Mouse (Mus musculus): ENCODE results near the gene Exoc2. TPM values are rescaled to one million over a fixed set of nuclear protein-coding genes. Genes with fewer than 3 reads are reported as not detected.

Gene Exoc2
- polyA plus RNA-seq, 1 experiment from 2014 or later: 44.7 TPM

DNA sequence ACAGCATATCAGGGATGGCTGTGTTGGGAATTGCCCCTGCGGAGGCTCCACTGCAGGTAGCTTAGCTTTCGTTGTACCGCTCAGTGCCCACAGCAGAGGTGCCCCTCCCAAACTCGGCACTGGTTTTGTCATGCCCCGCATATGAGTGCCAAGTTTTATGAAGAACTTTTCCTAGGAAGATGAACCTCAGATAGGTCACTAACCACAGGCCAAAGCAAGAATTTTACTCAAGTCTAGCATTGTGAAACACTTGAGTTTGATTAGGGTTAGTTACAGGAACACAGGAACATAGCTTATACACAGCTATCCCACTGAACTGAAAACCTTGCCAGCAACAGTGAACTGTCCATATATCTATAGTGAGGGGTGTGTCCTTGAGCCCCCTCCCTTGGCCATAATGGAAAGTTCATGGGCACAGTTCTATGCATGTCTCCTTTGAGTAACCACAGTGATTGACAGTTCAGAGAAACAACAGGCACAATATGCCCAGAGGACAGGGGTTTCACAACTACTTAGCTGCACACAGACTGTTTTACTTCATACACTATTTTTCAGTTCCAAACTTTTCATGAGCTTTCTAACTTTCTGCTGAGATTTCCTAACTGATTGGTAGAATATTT lies 171.4 kb downstream of the Exoc2 start:
- WGBS: 90% methylated on average over 5 of the region's 5 CpGs
- ATAC-seq: no peak

GRCm38 (mm10) chr13:30801886-30802285 lies 172.0 kb downstream of the Exoc2 start:
- ATAC-seq: no peak

More for the DNA sequence above, 171.4 kb downstream of the Exoc2 start:
- H3K27ac ChIP-seq: no peak overlapping the region
- no peaks in the 10 kb centered on the region for H3K27me3 ChIP-seq
- H3K4me1 ChIP-seq (replicated peaks): no peaks in the 10 kb centered on the region
- no peak overlapping the region for H3K9ac ChIP-seq (replicated peaks)
- no peak overlapping the region for H3K4me3 ChIP-seq (replicated peaks)
- no peak overlapping the region for H3K4me2 ChIP-seq (replicated peaks)
- H3K36me3 ChIP-seq: no peaks in the 10 kb centered on the region
- H3K9me3 ChIP-seq: no peaks in the 10 kb centered on the region

DNA sequence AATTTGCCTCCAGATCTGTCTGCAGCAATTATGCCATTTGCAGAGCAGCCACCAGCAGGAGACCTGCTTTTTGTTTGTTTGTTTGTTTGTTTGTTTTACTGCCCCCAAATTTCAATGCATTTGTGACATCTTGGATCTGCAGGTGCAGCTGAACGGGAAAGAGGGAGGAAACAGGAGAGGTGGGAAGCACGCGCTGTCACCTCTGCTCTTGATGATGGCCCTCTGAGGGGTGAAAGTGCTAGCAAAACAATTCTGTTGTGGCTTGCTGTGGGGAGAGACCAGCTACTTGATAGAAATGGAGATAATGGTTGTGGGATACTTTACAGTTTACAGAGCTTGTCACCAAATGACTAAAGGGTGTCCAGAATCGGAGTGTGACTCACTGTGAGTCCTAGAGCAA lies 177.9 kb downstream of the Exoc2 start:
- ATAC-seq: no peak
- H3K4me3 ChIP-seq (replicated peaks): no peak overlapping the region
- H3K4me2 ChIP-seq (replicated peaks): no peak overlapping the region
- no peaks in the 10 kb centered on the region for H3K4me1 ChIP-seq (replicated peaks)
- no peaks in the 10 kb centered on the region for H3K27me3 ChIP-seq
- H3K36me3 ChIP-seq: no peaks in the 10 kb centered on the region
- 96% methylated on average over 4 of the region's 4 CpGs for WGBS
- H3K27ac ChIP-seq: no peak overlapping the region
- no peaks in the 10 kb centered on the region for H3K9me3 ChIP-seq
- H3K9ac ChIP-seq (replicated peaks): no peak overlapping the region

More at GRCm38 (mm10) chr13:30801886-30802285, 172.0 kb downstream of the Exoc2 start:
- WGBS: 81% methylated on average over 4 of the region's 4 CpGs
- Histone ChIP-seq H3K9me3 (no peaks in the 10 kb centered on the region), H3K27ac (no peak overlapping the region), H3K4me2 (replicated peaks) (no peak overlapping the region), H3K27me3 (no peaks in the 10 kb centered on the region), H3K4me3 (replicated peaks) (no peak overlapping the region), H3K36me3 (no peaks in the 10 kb centered on the region), H3K9ac (replicated peaks) (no peak overlapping the region), H3K4me1 (replicated peaks) (no peaks in the 10 kb centered on the region)

- no peak for ATAC-seq
- Histone ChIP-seq H3K9ac (replicated peaks) (no peak overlapping the region), H3K4me2 (replicated peaks) (no peak overlapping the region), H3K27me3 (no peaks in the 10 kb centered on the region), H3K36me3 (no peaks in the 10 kb centered on the region), H3K27ac (no peak overlapping the region), H3K9me3 (no peaks in the 10 kb centered on the region), H3K4me1 (replicated peaks) (no peaks in the 10 kb centered on the region), H3K4me3 (replicated peaks) (no peak overlapping the region)
- WGBS: 89% methylated on average over 5 of the region's 5 CpGs
Observed at GRCm38 (mm10) chr13:30793616-30794015, 180.3 kb downstream of the Exoc2 start.

GRCm38 (mm10) chr13:30793196-30793595 lies 180.7 kb downstream of the Exoc2 start:
- H3K27me3 ChIP-seq: no peaks in the 10 kb centered on the region
- no peak overlapping the region for H3K27ac ChIP-seq
- no peak overlapping the region for H3K4me3 ChIP-seq (replicated peaks)
- 92% methylated on average over 4 of the region's 4 CpGs for WGBS
- no peaks in the 10 kb centered on the region for H3K4me1 ChIP-seq (replicated peaks)
- no peak overlapping the region for H3K9ac ChIP-seq (replicated peaks)
- no peak overlapping the region for H3K4me2 ChIP-seq (replicated peaks)
- H3K36me3 ChIP-seq: no peaks in the 10 kb centered on the region
- H3K9me3 ChIP-seq: no peaks in the 10 kb centered on the region
- ATAC-seq: no peak

DNA sequence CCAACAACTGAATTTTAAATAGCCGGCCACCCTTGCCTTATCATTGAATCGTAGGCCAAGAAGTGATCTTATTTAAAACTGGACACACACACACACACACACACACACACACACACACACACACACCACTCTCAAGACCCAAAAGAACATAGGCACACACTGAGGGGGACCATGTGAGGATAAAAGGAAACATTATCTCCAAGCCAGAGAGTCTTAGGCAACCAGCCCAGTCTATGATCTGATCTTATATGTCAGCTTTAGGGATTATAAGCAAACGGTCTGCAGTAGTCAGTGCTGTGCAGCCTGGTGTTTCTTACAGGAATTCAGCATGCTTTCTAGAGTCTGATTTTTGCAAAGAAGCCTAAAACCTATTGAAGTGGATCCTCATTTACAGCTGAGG lies 181.2 kb downstream of the Exoc2 start:
- Histone ChIP-seq H3K36me3 (no peaks in the 10 kb centered on the region), H3K4me1 (replicated peaks) (no peaks in the 10 kb centered on the region), H3K27me3 (no peaks in the 10 kb centered on the region), H3K4me2 (replicated peaks) (no peak overlapping the region), H3K4me3 (replicated peaks) (no peak overlapping the region), H3K27ac (no peak overlapping the region), H3K9ac (replicated peaks) (no peak overlapping the region), H3K9me3 (no peaks in the 10 kb centered on the region)
- 72% methylated on average over 3 of the region's 3 CpGs for WGBS
- no peak for ATAC-seq

DNA sequence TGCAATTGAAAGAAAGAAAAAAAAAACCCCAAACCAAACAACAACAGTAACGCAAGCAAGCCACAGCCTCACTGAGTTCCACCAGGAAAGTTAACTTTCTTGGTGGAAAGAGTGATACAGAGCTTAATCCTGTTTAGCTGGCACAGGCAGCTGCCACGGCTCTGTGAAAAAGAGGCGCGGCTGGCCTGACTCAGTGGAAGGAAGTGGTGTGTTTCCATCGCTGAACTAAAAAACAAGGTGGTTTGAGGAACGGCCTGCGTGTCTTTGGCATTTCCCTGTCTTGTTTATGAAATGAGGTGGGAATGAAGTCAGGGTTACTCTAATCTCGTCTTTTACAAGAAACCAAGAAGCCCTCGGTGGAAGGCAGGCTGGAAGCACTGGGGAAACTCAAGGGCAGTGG lies 181.6 kb downstream of the Exoc2 start:
- ATAC-seq: no peak
- no peaks in the 10 kb centered on the region for H3K4me1 ChIP-seq (replicated peaks)
- H3K36me3 ChIP-seq: no peaks in the 10 kb centered on the region
- 86% methylated on average over 9 of the region's 9 CpGs for WGBS
- H3K4me2 ChIP-seq (replicated peaks): no peak overlapping the region
- no peaks in the 10 kb centered on the region for H3K27me3 ChIP-seq
- H3K4me3 ChIP-seq (replicated peaks): no peak overlapping the region
- H3K27ac ChIP-seq: no peak overlapping the region
- no peaks in the 10 kb centered on the region for H3K9me3 ChIP-seq
- no peak overlapping the region for H3K9ac ChIP-seq (replicated peaks)

DNA sequence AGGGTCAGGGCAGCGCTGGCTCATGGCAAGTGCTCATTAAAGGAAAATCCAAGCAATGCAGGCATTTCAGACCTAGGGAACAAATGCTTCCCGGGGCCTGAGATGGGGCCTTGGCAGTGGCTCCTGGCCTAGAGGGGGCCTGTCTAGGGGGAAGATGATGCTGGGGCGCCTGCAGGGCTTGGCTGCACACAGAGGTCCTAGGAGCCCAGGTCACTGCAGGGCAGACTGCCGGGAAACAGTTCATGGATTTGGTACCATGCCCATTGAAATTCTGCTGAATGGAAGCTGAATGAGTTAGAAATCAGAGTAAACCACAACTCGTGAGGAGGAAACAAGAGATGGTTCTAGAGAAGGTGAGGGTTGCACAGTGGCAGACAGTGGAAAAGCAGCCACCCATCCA lies 183.9 kb downstream of the Exoc2 start:
- Histone ChIP-seq H3K27me3 (no peaks in the 10 kb centered on the region), H3K9me3 (no peaks in the 10 kb centered on the region), H3K36me3 (no peaks in the 10 kb centered on the region), H3K27ac (no peak overlapping the region), H3K4me2 (replicated peaks) (no peak overlapping the region), H3K9ac (replicated peaks) (no peak overlapping the region), H3K4me3 (replicated peaks) (no peak overlapping the region), H3K4me1 (replicated peaks) (no peaks in the 10 kb centered on the region)
- WGBS: 69% methylated on average over 5 of the region's 5 CpGs
- ATAC-seq: no peak

GRCm38 (mm10) chr13:30788421-30788820 lies 185.5 kb downstream of the Exoc2 start:
- no peak overlapping the region for H3K4me3 ChIP-seq (replicated peaks)
- 94% methylated on average over 3 of the region's 3 CpGs for WGBS
- no peak overlapping the region for H3K4me2 ChIP-seq (replicated peaks)
- no peaks in the 10 kb centered on the region for H3K4me1 ChIP-seq (replicated peaks)
- no peak overlapping the region for H3K27ac ChIP-seq
- no peak overlapping the region for H3K9ac ChIP-seq (replicated peaks)
- ATAC-seq: no peak
- H3K27me3 ChIP-seq: no peaks in the 10 kb centered on the region
- no peaks in the 10 kb centered on the region for H3K9me3 ChIP-seq
- H3K36me3 ChIP-seq: no peaks in the 10 kb centered on the region

GRCm38 (mm10) chr13:30787960-30788359 lies 185.9 kb downstream of the Exoc2 start:
- Histone ChIP-seq H3K4me2 (replicated peaks) (no peak overlapping the region), H3K9me3 (no peaks in the 10 kb centered on the region), H3K36me3 (no peaks in the 10 kb centered on the region), H3K4me3 (replicated peaks) (no peak overlapping the region), H3K4me1 (replicated peaks) (no peaks in the 10 kb centered on the region), H3K27ac (no peak overlapping the region), H3K27me3 (no peaks in the 10 kb centered on the region), H3K9ac (replicated peaks) (no peak overlapping the region)
- no peak for ATAC-seq
- 87% methylated on average over 4 of the region's 4 CpGs for WGBS

GRCm38 (mm10) chr13:30787556-30787955 lies 186.3 kb downstream of the Exoc2 start:
- Histone ChIP-seq H3K4me3 (replicated peaks) (no peak overlapping the region), H3K36me3 (no peaks in the 10 kb centered on the region), H3K27me3 (no peaks in the 10 kb centered on the region), H3K4me2 (replicated peaks) (no peak overlapping the region), H3K9ac (replicated peaks) (no peak overlapping the region), H3K9me3 (no peaks in the 10 kb centered on the region), H3K4me1 (replicated peaks) (no peaks in the 10 kb centered on the region), H3K27ac (no peak overlapping the region)
- ATAC-seq: no peak
- WGBS: 71% methylated on average over 2 of the region's 2 CpGs

DNA sequence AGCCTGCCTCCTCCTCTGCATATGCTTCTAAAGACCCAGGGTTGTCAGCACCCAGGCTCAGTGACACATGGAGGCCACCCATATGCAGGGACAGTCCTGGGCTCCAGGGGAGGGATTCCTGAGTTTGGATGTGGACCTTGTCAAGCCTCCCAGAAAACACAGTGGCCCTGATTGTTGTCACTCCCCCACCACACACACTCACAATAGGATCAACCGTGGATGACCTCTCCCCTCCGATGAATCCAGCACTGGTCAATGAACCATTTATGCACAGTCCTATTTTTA lies 186.9 kb downstream of the Exoc2 start:
- H3K4me3 ChIP-seq (replicated peaks): no peak overlapping the region
- ATAC-seq: no peak
- no peak overlapping the region for H3K9ac ChIP-seq (replicated peaks)
- H3K4me2 ChIP-seq (replicated peaks): no peak overlapping the region
- no peaks in the 10 kb centered on the region for H3K4me1 ChIP-seq (replicated peaks)
- 53% methylated on average over 2 of the region's 2 CpGs for WGBS
- no peak overlapping the region for H3K27ac ChIP-seq
- no peaks in the 10 kb centered on the region for H3K36me3 ChIP-seq
- H3K9me3 ChIP-seq: no peaks in the 10 kb centered on the region
- H3K27me3 ChIP-seq: no peaks in the 10 kb centered on the region

DNA sequence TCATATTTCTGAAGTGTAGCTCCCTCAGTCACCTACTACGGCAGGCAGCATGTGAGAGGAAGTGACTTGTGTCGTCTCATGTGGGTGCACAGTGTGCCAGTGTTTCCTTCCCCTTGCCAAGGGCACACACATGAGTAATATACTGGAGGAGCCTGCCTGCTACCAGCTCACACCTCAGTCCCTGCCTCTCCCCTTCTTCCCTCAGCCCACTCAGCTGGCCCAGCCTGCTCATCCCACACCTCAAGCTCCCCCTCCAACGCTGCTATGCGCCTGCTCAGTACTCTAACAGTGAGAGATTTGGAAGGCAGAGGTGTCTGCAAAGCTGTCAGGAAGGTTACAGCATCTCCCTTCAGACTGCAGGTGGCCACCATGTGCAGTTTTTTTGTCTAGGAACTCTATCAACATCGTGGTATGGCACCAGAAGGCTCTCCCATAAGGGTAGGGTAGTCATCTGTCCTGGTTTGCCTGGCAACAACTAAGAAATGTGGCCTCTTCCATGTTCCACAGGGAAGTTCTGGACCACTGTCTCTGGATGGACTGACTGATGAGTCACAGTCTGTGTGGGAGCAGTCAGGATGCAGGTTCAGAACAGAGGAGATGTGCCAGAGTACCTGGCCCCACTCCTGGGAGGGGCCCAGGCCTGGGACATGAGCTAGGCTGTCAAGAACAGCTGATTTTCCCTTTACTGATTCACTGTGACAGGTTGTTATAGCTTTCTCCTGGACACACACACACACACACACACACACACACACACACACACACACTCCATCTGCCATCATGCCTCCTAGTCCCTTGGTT lies 187.5 kb downstream of the Exoc2 start:
- H3K4me1 ChIP-seq (replicated peaks): no peaks in the 10 kb centered on the region
- H3K4me2 ChIP-seq (replicated peaks): no peak overlapping the region
- ATAC-seq: peak; percentile 25; the same call in 1 of the 2 replicates
- no peak overlapping the region for H3K27ac ChIP-seq
- no peaks in the 10 kb centered on the region for H3K36me3 ChIP-seq
- H3K9ac ChIP-seq (replicated peaks): no peak overlapping the region
- no peaks in the 10 kb centered on the region for H3K9me3 ChIP-seq
- 89% methylated on average over 5 of the region's 5 CpGs for WGBS
- no peak overlapping the region for H3K4me3 ChIP-seq (replicated peaks)
- H3K27me3 ChIP-seq: no peaks in the 10 kb centered on the region
